In genomic region chr11:65269851-65270473, GRCm38 (mm10) we compare ENCODE assay signal across 9 mouse cellular contexts. TPM values are rescaled to one million over a fixed set of nuclear protein-coding genes. Genes with fewer than 3 reads are reported as not detected.
A peak's percentile ranks its signal among the peaks of the same experiment; 100 is the strongest.
DNase-seq lines count a peak whose midpoint lies in the region; ATAC-seq and TF ChIP-seq lines count a peak whose summit lies in the region.
"Had no signal": no experiment of that assay in that cellular context is flagged by ENCODE, and none has a peak within 500 bp of the region (broad histone marks: within the 10 kb centered on the region; RNA-seq: fewer than 3 reads in every experiment).

Myocd (minus strand) TSS chr11:65269989.

- peak within 1 kb of the TSS; percentile 31; the same call in 1 of the 2 replicates for H3K9ac ChIP-seq in embryonic facial prominence, embryonic 12.5 days

- H3K27me3 ChIP-seq in embryonic facial prominence, embryonic 12.5 days, result peaks cover 20% of the 10 kb centered on the region

- H3K9me3 ChIP-seq in embryonic facial prominence, embryonic 12.5 days, result no peaks in the 10 kb centered on the region

- ATAC-seq in embryonic facial prominence, embryonic 12.5 days (ENCODE audit: insufficient number of reproducible peaks, insufficient read depth, low FRiP score, low TSS enrichment), result peak; percentile 69; the same call in 1 of the 2 replicates

- H3K27ac ChIP-seq in embryonic facial prominence, embryonic 12.5 days, result no peak within 1 kb of the TSS
- no peak within 1 kb of the TSS for H3K27ac ChIP-seq in olfactory bulb, adult 2 months (ENCODE audit: insufficient read depth, low read depth, low read length)

- H3K4me2 ChIP-seq in embryonic facial prominence, embryonic 12.5 days (replicated peaks), result peak within 1 kb of the TSS; percentile 79

- peak; percentile 36 for DNase-seq in urinary bladder, adult 2 months (ENCODE audit: low spot score)
- DNase-seq in urinary bladder, postnatal 10 days (ENCODE audit: low spot score), result no peak
- DNase-seq in heart, postnatal 10 days, result peak; percentile 76 to 86
- DNase-seq in liver, result peak; percentile 9
- DNase-seq in frontal cortex, postnatal 25 days (ENCODE audit: low spot score in 2 of 2), result no peak
- DNase-seq in thymus, postnatal 14 days, result no peak

- WGBS in embryonic facial prominence, embryonic 12.5 days, result under 1% methylated on average over 37 of the region's 37 CpGs
- WGBS in olfactory bulb, adult 2 months, result 1% methylated on average over 37 of the region's 37 CpGs

- TF ChIP-seq POLR2A in olfactory bulb, adult 2 months (IDR thresholded peaks at IDR 0.05; ENCODE audit: insufficient read depth, low read depth, low read length), result no peak

- TF ChIP-seq CTCF in olfactory bulb, adult 2 months (IDR thresholded peaks at IDR 0.05; ENCODE audit: insufficient read depth, low read depth, low read length), result no peak

- peak within 1 kb of the TSS; percentile 39 for H3K4me3 ChIP-seq in embryonic facial prominence, embryonic 12.5 days
- H3K4me3 ChIP-seq in olfactory bulb, adult 2 months (ENCODE audit: insufficient read depth, low read depth, low read length), result peak within 1 kb of the TSS; percentile 31

- H3K4me1 ChIP-seq in embryonic facial prominence, embryonic 12.5 days, result peaks cover 8% of the 10 kb centered on the region; the same call in 1 of the 2 replicates
- H3K4me1 ChIP-seq in olfactory bulb, adult 2 months (ENCODE audit: control insufficient read depth, insufficient read depth, low read length), result peaks cover 11% of the 10 kb centered on the region

- H3K36me3 ChIP-seq in embryonic facial prominence, embryonic 12.5 days, result no peaks in the 10 kb centered on the region

- intact Hi-C loops in heart, postnatal 10 days (cut with DNase I), result loop anchor here (1.0 to 10.0 kb wide), 3 partner anchors 29 to 365 kb away; no protein-coding TSS in a partner anchor

RNA-seq across cellular contexts. Expression of gene Myocd, which starts in this region (rescaled TPM):
- polyA plus RNA-seq in urinary bladder, adult 2 months (2012; rRNA removed), result 27.6 and 48.6 TPM in 2 replicates
- 1.7 and 2.0 TPM in 2 replicates for polyA plus RNA-seq in embryonic facial prominence, embryonic 12.5 days (2016; fragmentation: Nextera tagmentation; extraction: Ambion mirVana)
- 100 to 1,000 TPM; 115 to 122 TPM for total RNA-seq in heart, postnatal 10 days (2021)
- polyA plus RNA-seq in olfactory bulb, adult 2 months (2012; ENCODE audit: insufficient read depth, insufficient read length, low replicate concordance, missing spikeins), result not detected in 2 replicates
- total RNA-seq: common myeloid progenitor, adult 5-6 weeks had no signal

Comparison
In these comparisons a context has a peak if more than half of its experiments do, and no peak if none do; other contexts are left out.
1. DNase-seq: peak in urinary bladder, adult 2 months (single experiment), heart, postnatal 10 days (2 of 2) and liver (single experiment); none in urinary bladder, postnatal 10 days (single experiment), frontal cortex, postnatal 25 days (0 of 2) and thymus, postnatal 14 days (single experiment).